Mouse (Mus musculus): ENCODE results near the gene Lrmp.

- no peak for TF ChIP-seq POLR2A (IDR thresholded peaks at IDR 0.05; ENCODE audit: extremely low read depth, insufficient read depth, low read length)
- TF ChIP-seq CTCF (IDR thresholded peaks at IDR 0.05; ENCODE audit: extremely low read depth, insufficient read depth, low read length): no peak
Observed at GRCm38 (mm10) chr6:145079087-145079759, 36.2 kb upstream of the Lrmp start.
